Mouse (Mus musculus): ENCODE results near the gene Olfr730.

Olfr730 gene

GRCm38 (mm10) chr14:50188098-50188497, at the start of gene Olfr730:
Gene Olfr730 (minus strand): TSS chr14:50188198.
- DNase-seq (ENCODE audit: low spot score): no peak

- no peak for DNase-seq (ENCODE audit: low spot score)
Measured at GRCm38 (mm10) chr14:50152810-50153209, 35.2 kb downstream of the Olfr730 start, which contains the start of gene Olfr729. Gene Olfr729 (minus strand): TSS chr14:50152910.

GRCm38 (mm10) chr14:50142580-50142979, 45.4 kb downstream of the Olfr730 start, which contains the start of gene Olfr728:
Gene Olfr728 (minus strand): TSS chr14:50142680.
- DNase-seq (ENCODE audit: low spot score): no peak

All from spleen, adult 12 weeks (tissue).